Mouse (Mus musculus) hindbrain, embryonic 16.5 days (tissue): ENCODE measurements at regions not wholly inside any gene's neighbourhood (a gene's known extent, or its start where the extent isn't known, plus 50 kb on each side); places are given as distances from the start of the nearest gene placed in this dataset.

Source experiments
- ATAC-seq: fragments of 200-750 bp; cut with Nextera tagmentation; 2 replicates; pipeline ENCODE4 v1.8.0; 2017; ENCODE audit warnings: moderate TSS enrichment, moderate library complexity
- H3K27ac ChIP-seq: fragments of 300-500 bp; sonication (generic); 2 replicates; pipeline ENCODE4 v1.5.1; 2014; ENCODE audit warnings: low read depth, mild to moderate bottlenecking, control low read depth, low read length, moderate library complexity
- H3K27me3 ChIP-seq: fragments of 300-500 bp; sonication (generic); replicated peaks from 2 replicates; pipeline ENCODE4 v1.6.1; 2014; ENCODE audit warnings: low read length; ENCODE audit not compliant: control insufficient read depth, insufficient read depth
- H3K36me3 ChIP-seq: fragments of 300-500 bp; sonication (generic); 2 replicates; pipeline ENCODE4 v1.6.1; 2014; ENCODE audit warnings: mild to moderate bottlenecking, low read length, moderate library complexity, mixed read lengths; ENCODE audit not compliant: control insufficient read depth, insufficient read depth
- H3K4me1 ChIP-seq: fragments of 300-500 bp; sonication (generic); 2 replicates; pipeline ENCODE4 v1.6.1; 2014; ENCODE audit warnings: low read depth, low read length; ENCODE audit not compliant: control insufficient read depth, insufficient read depth
- H3K4me2 ChIP-seq: fragments of 300-500 bp; sonication (generic); 2 replicates; pipeline ENCODE4 v1.6.1; 2014; ENCODE audit warnings: mild to moderate bottlenecking, low read length, control low read depth, moderate library complexity
- H3K4me3 ChIP-seq: fragments of 300-500 bp; sonication (generic); 2 replicates; pipeline ENCODE4 v1.5.1; 2014; ENCODE audit warnings: mild to moderate bottlenecking, low read length, control low read depth, moderate library complexity
- H3K9ac ChIP-seq: fragments of 300-500 bp; sonication (generic); 2 replicates; pipeline ENCODE4 v1.6.1; 2014; ENCODE audit warnings: low read depth, mild to moderate bottlenecking, control low read depth, low read length, moderate library complexity
- H3K9me3 ChIP-seq: fragments of 300-500 bp; sonication (generic); 2 replicates; pipeline ENCODE4 v1.6.1; 2014; ENCODE audit warnings: mild to moderate bottlenecking, low read length, moderate library complexity; ENCODE audit not compliant: control insufficient read depth
- WGBS: fragments of 180-500 bp; shearing (Covaris S2); extraction: QIAGEN DNeasy Blood & Tissue Kit; methylation state at CpG from one replicate; pipeline ENCODE4 v1.1.7; 2014; 5-methylcytosine and 5-hydroxymethylcytosine counted together

DNA sequence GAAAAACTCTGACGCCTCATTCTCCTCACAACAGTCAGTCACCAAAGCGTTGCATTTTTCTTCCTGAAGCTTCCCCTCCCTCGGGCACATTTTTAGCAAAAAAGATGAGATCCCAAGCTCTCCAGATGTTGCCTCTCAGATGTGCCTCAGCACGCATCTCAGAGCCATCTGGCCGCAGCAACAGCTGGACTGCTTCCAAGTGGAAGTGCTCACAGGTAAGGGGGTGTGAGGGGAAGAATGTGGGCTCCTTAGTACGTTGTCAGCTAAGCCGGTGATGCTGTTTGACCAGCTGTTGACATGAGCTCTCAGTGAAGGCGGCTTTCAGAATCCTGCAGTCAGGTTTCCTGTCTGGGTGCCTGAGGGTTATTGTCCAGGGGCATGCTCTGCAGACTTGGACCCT lies 58.2 kb upstream of the Vangl1 start:
- Histone ChIP-seq H3K27ac (no peak overlapping the region), H3K4me2 (no peak overlapping the region), H3K9ac (no peak overlapping the region), H3K36me3 (no peaks in the 10 kb centered on the region), H3K4me1 (no peaks in the 10 kb centered on the region), H3K9me3 (no peaks in the 10 kb centered on the region), H3K27me3 (no peaks in the 10 kb centered on the region), H3K4me3 (no peak overlapping the region)
- 59% methylated on average over 8 of the region's 8 CpGs for WGBS
- peak; percentile 34; the same call in 1 of the 2 replicates for ATAC-seq

DNA sequence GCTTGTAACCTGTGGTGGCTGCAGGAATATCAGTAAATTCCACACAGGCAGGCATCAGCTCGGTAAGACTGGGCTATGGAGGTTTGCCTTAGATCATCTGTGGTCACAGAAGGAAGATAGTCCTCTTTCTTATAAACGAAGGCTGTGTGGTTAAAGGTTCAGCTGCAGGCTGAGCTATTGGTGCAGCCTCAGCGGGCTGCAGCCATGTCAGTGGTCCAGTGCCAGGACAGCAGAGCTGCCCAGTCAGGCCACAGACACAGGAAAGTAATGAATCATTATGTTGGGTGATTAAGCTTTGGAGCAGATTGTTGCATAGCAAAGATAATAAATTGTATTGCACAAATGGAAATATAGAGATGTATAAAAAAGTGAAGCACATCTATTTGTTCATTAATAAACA lies 57.0 kb upstream of the Vangl1 start:
- no peak overlapping the region for H3K4me3 ChIP-seq
- ATAC-seq: no peak
- no peaks in the 10 kb centered on the region for H3K27me3 ChIP-seq
- no peaks in the 10 kb centered on the region for H3K36me3 ChIP-seq
- H3K27ac ChIP-seq: no peak overlapping the region
- no peak overlapping the region for H3K4me2 ChIP-seq
- no peaks in the 10 kb centered on the region for H3K4me1 ChIP-seq
- no peak overlapping the region for H3K9ac ChIP-seq
- no peaks in the 10 kb centered on the region for H3K9me3 ChIP-seq
- 79% methylated on average over 3 of the region's 3 CpGs for WGBS
